Mouse (Mus musculus) midbrain, postnatal 0 days (tissue): ENCODE results near the gene Cckar. TPM values are rescaled to one million over a fixed set of nuclear protein-coding genes. Genes with fewer than 3 reads are reported as not detected.

Experiments used
- ATAC-seq: fragments of 200-750 bp; cut with Nextera tagmentation; 2 replicates; pipeline ENCODE4 v1.8.0; 2017; ENCODE audit warnings: moderate number of reproducible peaks, mild to moderate bottlenecking, moderate TSS enrichment, moderate library complexity; ENCODE audit not compliant: low FRiP score
- DNase-seq: peaks from one replicate; pipeline ENCODE4 v3.0.0-alpha.2; 2015; ENCODE audit warnings: low spot score
- H3K27ac ChIP-seq: fragments of 300-500 bp; sonication (generic); 2 replicates; pipeline ENCODE4 v1.5.1; 2014; ENCODE audit warnings: low read depth, mild to moderate bottlenecking, low read length, mixed read lengths
- H3K27me3 ChIP-seq: fragments of 300-500 bp; sonication (generic); 2 replicates; pipeline ENCODE4 v1.6.1; 2014; ENCODE audit warnings: low read length, control low read depth, mixed read lengths; ENCODE audit not compliant: insufficient read depth
- H3K36me3 ChIP-seq: fragments of 300-500 bp; sonication (generic); 2 replicates; pipeline ENCODE4 v1.6.1; 2014; ENCODE audit warnings: low read length, control low read depth, mixed read lengths; ENCODE audit not compliant: insufficient read depth
- H3K4me1 ChIP-seq: fragments of 300-500 bp; sonication (generic); 2 replicates; pipeline ENCODE4 v1.6.1; 2014; ENCODE audit warnings: mild to moderate bottlenecking, control low read depth, antibody characterized with exemption, low read length, mixed read lengths; ENCODE audit not compliant: insufficient read depth
- H3K4me2 ChIP-seq: fragments of 300-500 bp; sonication (generic); 2 replicates; pipeline ENCODE4 v1.6.1; 2014; ENCODE audit warnings: low read depth, mild to moderate bottlenecking, low read length, mixed read lengths; ENCODE audit not compliant: poor library complexity, severe bottlenecking
- H3K4me3 ChIP-seq: fragments of 300-500 bp; sonication (generic); 2 replicates; pipeline ENCODE4 v1.5.1; 2014; ENCODE audit warnings: low read depth, mild to moderate bottlenecking, low read length, moderate library complexity
- H3K9ac ChIP-seq: fragments of 300-500 bp; sonication (generic); replicated peaks from 2 replicates; pipeline ENCODE4 v1.6.1; 2014; ENCODE audit warnings: mild to moderate bottlenecking, low read length, moderate library complexity, mixed read lengths; ENCODE audit not compliant: poor library complexity, severe bottlenecking
- H3K9me3 ChIP-seq: fragments of 300-500 bp; sonication (generic); 2 replicates; pipeline ENCODE4 v1.6.1; 2016; ENCODE audit warnings: low read length, control low read depth
- CTCF ChIP-seq: IDR thresholded peaks from 2 replicates; pipeline ENCODE4 v1.5.1; 2016; ENCODE audit warnings: antibody characterized with exemption, mild to moderate bottlenecking
- WGBS: fragments of 180-500 bp; shearing (Covaris S2); extraction: QIAGEN DNeasy Blood & Tissue Kit; methylation state at CpG from one replicate; pipeline ENCODE4 v1.1.7; 2014; 5-methylcytosine and 5-hydroxymethylcytosine counted together
- polyA plus RNA-seq: library from polyadenylated mRNA; unstranded; fragments of >200 nt; fragmentation: Nextera tagmentation; extraction: Ambion mirVana; gene quantifications from 2 replicates; pipeline ENCODE4 v1.2.1, GENCODE M21; 2015
- total RNA-seq: library from RNA; depleted of rRNA; stranded (reverse); fragments of >200 nt; gene quantifications from 2 replicates; pipeline ENCODE4 v1.2.3, GENCODE M21; 2014

Cckar gene
- total and polyA plus RNA-seq, 2 experiments from 2014 or later = 0.55 to 1.3 TPM

DNA sequence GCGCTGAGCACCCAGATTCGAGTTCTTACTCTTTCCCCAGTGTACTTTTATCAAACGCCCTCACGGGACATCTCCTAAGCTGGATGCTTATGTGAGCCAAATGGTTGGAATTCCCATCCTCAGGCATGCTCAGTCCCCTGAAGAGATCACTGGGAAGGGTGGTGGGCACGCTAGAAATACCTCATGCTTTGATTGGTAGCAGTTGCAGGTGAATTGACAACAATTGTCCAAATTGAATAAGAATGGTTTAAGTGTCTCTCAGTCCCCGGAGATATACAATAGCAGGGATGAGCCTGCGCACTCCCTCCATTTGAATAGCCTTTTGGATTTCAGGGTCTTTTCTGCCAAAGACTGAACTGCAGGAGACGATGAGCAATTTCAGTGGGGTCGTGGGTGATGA lies 3.8 kb upstream of the Cckar start:
- Histone ChIP-seq H3K4me3 (no peak overlapping the region), H3K4me1 (no peaks in the 10 kb centered on the region; the same call in 1 of the 2 replicates), H3K27ac (no peak overlapping the region), H3K4me2 (no peak overlapping the region), H3K36me3 (no peaks in the 10 kb centered on the region), H3K9ac (no peak overlapping the region), H3K9me3 (no peaks in the 10 kb centered on the region), H3K27me3 (no peaks in the 10 kb centered on the region)
- WGBS = 56% methylated on average over 9 of the region's 9 CpGs
- DNase-seq = no peak
- TF ChIP-seq CTCF = no peak
- ATAC-seq = no peak

DNA sequence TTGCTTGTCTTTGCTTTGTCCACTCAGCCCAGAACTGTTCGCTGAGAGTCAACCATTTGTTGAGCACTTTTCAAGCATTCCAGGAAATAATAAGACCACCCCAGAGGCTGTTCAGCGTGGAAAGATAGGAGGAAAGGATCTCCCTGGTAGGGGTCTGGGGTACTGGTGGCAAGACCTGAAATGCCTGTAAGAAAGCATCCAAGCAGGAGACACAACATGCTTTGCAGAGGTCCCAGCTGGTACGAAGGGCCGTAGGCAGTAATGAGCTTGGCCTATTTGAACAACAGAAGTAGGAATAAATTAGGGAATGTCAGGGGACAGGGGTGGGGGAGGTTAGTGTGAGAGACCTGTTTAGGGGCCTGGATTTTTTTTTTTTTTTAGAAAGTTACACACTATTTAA lies 686 bp upstream of the Cckar start:
- no peak overlapping the region for H3K4me3 ChIP-seq
- no peaks in the 10 kb centered on the region for H3K36me3 ChIP-seq
- H3K9ac ChIP-seq = no peak overlapping the region
- H3K9me3 ChIP-seq = no peaks in the 10 kb centered on the region
- no peaks in the 10 kb centered on the region; the same call in 1 of the 2 replicates for H3K4me1 ChIP-seq
- no peaks in the 10 kb centered on the region for H3K27me3 ChIP-seq
- WGBS = 32% methylated on average over 4 of the region's 4 CpGs
- no peak for TF ChIP-seq CTCF
- no peak overlapping the region for H3K4me2 ChIP-seq
- no peak overlapping the region for H3K27ac ChIP-seq
- DNase-seq (no peak), ATAC-seq (no peak)

DNA sequence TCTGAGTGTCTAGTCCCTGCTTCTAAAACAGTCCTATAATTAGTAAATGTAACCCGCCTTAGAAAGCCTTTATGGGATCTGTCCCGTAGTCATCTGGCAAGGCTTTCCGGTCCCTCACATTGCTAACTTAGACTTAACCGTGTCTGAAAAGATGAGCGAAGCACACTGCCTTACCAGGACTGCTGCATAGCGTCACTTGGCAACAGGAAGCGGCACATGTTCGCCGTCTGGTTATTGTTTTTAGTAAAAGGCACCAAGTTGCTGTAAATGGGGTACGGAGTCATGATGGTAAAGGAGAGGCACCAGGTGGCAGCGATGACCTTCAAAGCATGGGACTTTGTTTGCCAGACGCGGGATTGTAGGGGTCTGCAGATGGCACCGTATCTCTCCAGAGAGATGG lies 4.8 kb downstream of the Cckar start:
- Histone ChIP-seq H3K4me1 (no peaks in the 10 kb centered on the region; the same call in 1 of the 2 replicates), H3K9me3 (no peaks in the 10 kb centered on the region), H3K4me2 (no peak overlapping the region), H3K9ac (no peak overlapping the region), H3K4me3 (no peak overlapping the region), H3K27ac (no peak overlapping the region), H3K27me3 (no peaks in the 10 kb centered on the region), H3K36me3 (no peaks in the 10 kb centered on the region)
- TF ChIP-seq CTCF = no peak
- ATAC-seq (no peak), DNase-seq (no peak)
- 92% methylated on average over 14 of the region's 14 CpGs for WGBS

DNA sequence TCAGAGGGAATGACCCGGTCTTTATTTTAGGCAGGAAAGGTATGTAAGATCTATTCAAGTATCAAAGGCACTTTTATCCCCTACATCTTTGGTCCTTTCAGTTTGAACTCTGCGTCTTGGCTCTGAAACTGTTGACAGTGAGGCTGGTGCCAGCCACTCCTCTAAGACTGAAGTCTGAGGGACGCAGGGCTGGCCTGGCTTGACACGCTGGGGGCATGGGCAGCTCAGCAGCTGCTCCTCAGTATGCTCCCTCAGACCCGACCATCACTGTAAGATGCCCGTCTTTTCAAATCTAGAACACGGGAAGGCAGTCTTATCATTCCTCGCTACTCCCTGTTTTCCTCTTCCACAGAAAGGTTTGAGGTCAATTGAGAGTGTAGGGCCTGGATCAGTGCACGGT lies 9.7 kb downstream of the Cckar start:
- no peak for DNase-seq

DNA sequence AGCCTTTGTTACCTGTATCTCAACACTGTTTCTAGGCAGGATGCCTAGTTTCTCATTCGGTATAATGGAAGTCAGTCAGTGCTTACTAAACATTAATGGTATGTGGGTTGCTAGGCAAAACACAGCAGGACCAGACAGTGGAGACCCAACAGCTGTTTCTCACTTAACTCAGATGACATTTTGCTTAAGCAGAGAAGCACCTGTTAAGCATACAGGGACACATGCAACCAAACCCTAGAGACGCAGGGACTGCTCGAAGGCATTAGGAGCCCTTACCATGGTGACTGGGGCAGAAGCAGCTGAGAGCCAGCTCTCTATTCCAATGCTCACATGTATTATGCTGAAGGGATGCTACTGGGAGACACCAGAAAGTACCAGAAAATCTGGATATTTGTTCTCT lies 10.8 kb downstream of the Cckar start:
- Histone ChIP-seq H3K4me3 (no peak overlapping the region), H3K27ac (no peak overlapping the region), H3K4me1 (no peaks in the 10 kb centered on the region), H3K36me3 (no peaks in the 10 kb centered on the region), H3K4me2 (no peak overlapping the region), H3K9ac (no peak overlapping the region), H3K9me3 (no peaks in the 10 kb centered on the region), H3K27me3 (no peaks in the 10 kb centered on the region)
- WGBS = 76% methylated on average over 3 of the region's 3 CpGs
- ATAC-seq = no peak
- no peak for DNase-seq
- TF ChIP-seq CTCF = no peak

More for the DNA sequence above, 9.7 kb downstream of the Cckar start:
- Histone ChIP-seq H3K4me2 (no peak overlapping the region), H3K36me3 (no peaks in the 10 kb centered on the region), H3K4me3 (no peak overlapping the region), H3K9ac (no peak overlapping the region), H3K4me1 (no peaks in the 10 kb centered on the region), H3K9me3 (no peaks in the 10 kb centered on the region), H3K27ac (no peak overlapping the region), H3K27me3 (no peaks in the 10 kb centered on the region)
- 81% methylated on average over 9 of the region's 9 CpGs for WGBS
- no peak for ATAC-seq
- no peak for TF ChIP-seq CTCF

DNA sequence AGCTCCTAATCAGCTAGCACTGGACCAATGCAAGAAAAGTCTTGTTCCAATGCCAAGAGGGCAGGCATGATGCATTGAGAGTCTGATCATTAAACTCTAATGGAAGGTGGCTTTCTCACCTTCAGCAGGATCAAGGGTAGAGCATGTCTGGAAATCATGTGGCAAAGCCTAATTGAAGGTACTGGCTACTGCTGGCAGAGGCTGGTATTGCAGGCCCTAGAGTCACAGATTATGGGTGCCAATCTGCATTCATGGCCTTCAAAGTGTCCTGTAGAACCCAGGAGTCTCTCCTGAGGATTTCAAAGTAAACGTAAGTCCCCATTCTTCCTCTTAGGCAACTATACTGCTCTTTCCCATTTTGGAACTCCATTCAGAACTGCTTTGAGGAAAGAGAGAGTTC lies 14.8 kb downstream of the Cckar start:
- no peak overlapping the region for H3K9ac ChIP-seq
- no peaks in the 10 kb centered on the region for H3K9me3 ChIP-seq
- H3K4me2 ChIP-seq = no peak overlapping the region
- H3K4me1 ChIP-seq = no peaks in the 10 kb centered on the region
- ATAC-seq (no peak), DNase-seq (no peak)
- no peaks in the 10 kb centered on the region for H3K27me3 ChIP-seq
- H3K27ac ChIP-seq = no peak overlapping the region
- H3K4me3 ChIP-seq = no peak overlapping the region
- TF ChIP-seq CTCF = peak; percentile 18; the same call in 1 of the 2 replicates
- H3K36me3 ChIP-seq = no peaks in the 10 kb centered on the region
- WGBS = 87% methylated on average over 1 of the region's 1 CpGs
